Mouse (Mus musculus): ENCODE measurements around the gene Socs1. TPM values are rescaled to one million over a fixed set of nuclear protein-coding genes. Genes with fewer than 3 reads are reported as not detected.
A peak's percentile ranks its signal among the peaks of the same experiment; 100 is the strongest.

Socs1 gene
- polyA plus RNA-seq (2012; rRNA removed), result 6.1 and 10.7 TPM in 2 replicates

GRCm38 (mm10) chr16:10785371-10786231 lies at the start of gene Socs1:
Gene Socs1, minus strand, starts transcription at chr16:10785536.
- WGBS, result 1% methylated on average over 59 of the region's 59 CpGs
- DNase-seq (ENCODE audit: low read depth, low spot score), result peak; percentile 71

GRCm38 (mm10) chr16:10834542-10834910 lies 49.2 kb upstream of the Socs1 start:
- 2% methylated on average over 12 of the region's 12 CpGs for WGBS
- no peak for DNase-seq (ENCODE audit: low read depth, low spot score)

- WGBS, result 20% methylated on average over 4 of the region's 4 CpGs
- no peak for DNase-seq (ENCODE audit: low read depth, low spot score)
Measured at GRCm38 (mm10) chr16:10828461-10828805, 43.1 kb upstream of the Socs1 start.

GRCm38 (mm10) chr16:10827766-10828460 lies 42.6 kb upstream of the Socs1 start:
- 82% methylated on average over 7 of the region's 7 CpGs for WGBS
- DNase-seq (ENCODE audit: low read depth, low spot score), result no peak

- DNase-seq (ENCODE audit: low read depth, low spot score), result no peak
- WGBS, result 92% methylated on average over 9 of the region's 9 CpGs
Measured at GRCm38 (mm10) chr16:10827269-10827668, 41.9 kb upstream of the Socs1 start.

GRCm38 (mm10) chr16:10825840-10826239 lies 40.5 kb upstream of the Socs1 start:
- DNase-seq (ENCODE audit: low read depth, low spot score), result no peak
- WGBS, result 90% methylated on average over 4 of the region's 4 CpGs

GRCm38 (mm10) chr16:10824536-10824935 lies 39.2 kb upstream of the Socs1 start:
- whole genome bisulfite sequencing, result 88% methylated on average over 1 of the region's 1 CpGs
- no peak for DNase-seq (ENCODE audit: low read depth, low spot score)

- 39% methylated on average over 4 of the region's 4 CpGs for WGBS
- DNase-seq (ENCODE audit: low read depth, low spot score), result no peak
Measured at GRCm38 (mm10) chr16:10821387-10821786, 36.1 kb upstream of the Socs1 start.

GRCm38 (mm10) chr16:10819966-10820365 lies 34.6 kb upstream of the Socs1 start:
- DNase-seq (ENCODE audit: low read depth, low spot score), result no peak
- 87% methylated on average over 3 of the region's 3 CpGs for WGBS

GRCm38 (mm10) chr16:10818579-10819135 lies 33.3 kb upstream of the Socs1 start:
- no peak for DNase-seq (ENCODE audit: low read depth, low spot score)
- 83% methylated on average over 4 of the region's 4 CpGs for WGBS

GRCm38 (mm10) chr16:10814864-10815263 lies 29.5 kb upstream of the Socs1 start:
- DNase-seq (ENCODE audit: low read depth, low spot score), result no peak
- 32% methylated on average over 4 of the region's 4 CpGs for WGBS

GRCm38 (mm10) chr16:10813726-10814125 lies 28.4 kb upstream of the Socs1 start:
- WGBS, result 83% methylated on average over 4 of the region's 4 CpGs
- no peak for DNase-seq (ENCODE audit: low read depth, low spot score)

- WGBS, result 98% methylated on average over 2 of the region's 2 CpGs
- DNase-seq (ENCODE audit: low read depth, low spot score), result no peak
Measured at GRCm38 (mm10) chr16:10812865-10813371, 27.6 kb upstream of the Socs1 start, which contains the start of gene Gm11172. Gene Gm11172, plus strand, starts transcription at chr16:10812915.

GRCm38 (mm10) chr16:10810376-10810775 lies 25.0 kb upstream of the Socs1 start:
- DNase-seq (ENCODE audit: low read depth, low spot score), result no peak
- 94% methylated on average over 1 of the region's 1 CpGs for WGBS

- 86% methylated on average over 10 of the region's 10 CpGs for WGBS
Measured at GRCm38 (mm10) chr16:10805789-10806527, 20.6 kb upstream of the Socs1 start, which contains the start of gene Prm1. Gene Prm1, minus strand, starts transcription at chr16:10805839.

GRCm38 (mm10) chr16:10802420-10802819 lies 17.1 kb upstream of the Socs1 start:
- 28% methylated on average over 3 of the region's 3 CpGs for WGBS

More at GRCm38 (mm10) chr16:10805789-10806527, 20.6 kb upstream of the Socs1 start, which contains the start of gene Prm1:
- no peak for DNase-seq (ENCODE audit: low read depth, low spot score)

GRCm38 (mm10) chr16:10796034-10796433 lies 10.7 kb upstream of the Socs1 start, which contains the start of gene Prm2:
Gene Prm2, minus strand, starts transcription at chr16:10796134.
- no peak for DNase-seq (ENCODE audit: low read depth, low spot score)

More at GRCm38 (mm10) chr16:10802420-10802819, 17.1 kb upstream of the Socs1 start:
- DNase-seq (ENCODE audit: low read depth, low spot score), result peak; percentile 61

GRCm38 (mm10) chr16:10790702-10791101 lies 5.4 kb upstream of the Socs1 start, which contains the start of gene Prm3:
Gene Prm3, minus strand, starts transcription at chr16:10790914.
- DNase-seq (ENCODE audit: low read depth, low spot score), result no peak
- WGBS, result 78% methylated on average over 9 of the region's 9 CpGs

More at GRCm38 (mm10) chr16:10796034-10796433, 10.7 kb upstream of the Socs1 start, which contains the start of gene Prm2:
- 84% methylated on average over 6 of the region's 6 CpGs for WGBS

- 90% methylated on average over 4 of the region's 4 CpGs for WGBS
- DNase-seq (ENCODE audit: low read depth, low spot score), result no peak
Measured at GRCm38 (mm10) chr16:10788866-10789265, 3.5 kb upstream of the Socs1 start.

Measured in large intestine, adult 2 months (tissue).